Mouse (Mus musculus): ENCODE measurements at regions not wholly inside any gene's neighbourhood (a gene's known extent, or its start where the extent isn't known, plus 50 kb on each side); places are given as distances from the start of the nearest gene placed in this dataset.
A peak's percentile ranks its signal among the peaks of the same experiment; 100 is the strongest.

GRCm38 (mm10) chrX:11655466-11655865 lies 327.8 kb downstream of the H2al1j start:
- peak in 1 of 2 experiments; percentile 43 for DNase-seq

- peak; percentile 17 to 50 for DNase-seq
Measured at GRCm38 (mm10) chrX:11657606-11658254, 330.1 kb downstream of the H2al1j start.

- DNase-seq: peak; percentile 50 to 68
Measured at GRCm38 (mm10) chrX:11663187-11663829, 335.7 kb downstream of the H2al1j start.

GRCm38 (mm10) chrX:11664330-11665061 lies 336.9 kb downstream of the H2al1j start:
- DNase-seq: peak; percentile 38 to 51

- DNase-seq: peak in 1 of 2 experiments; percentile 21
Measured at GRCm38 (mm10) chrX:11665077-11665974, 337.7 kb downstream of the H2al1j start.

- DNase-seq: peak; percentile 39 to 47
Measured at GRCm38 (mm10) chrX:11666517-11666916, 338.9 kb downstream of the H2al1j start.

- DNase-seq: no peak
Measured at GRCm38 (mm10) chrX:11671805-11672204, 344.2 kb downstream of the H2al1j start.

GRCm38 (mm10) chrX:11678086-11678485 lies 350.5 kb downstream of the H2al1j start:
- no peak for DNase-seq

GRCm38 (mm10) chrX:11681274-11681673 lies 353.7 kb downstream of the H2al1j start:
- DNase-seq: no peak

GRCm38 (mm10) chrX:11689989-11690405 lies 362.4 kb downstream of the H2al1j start:
- DNase-seq: peak in 1 of 2 experiments; percentile 16

GRCm38 (mm10) chrX:11690446-11690845 lies 362.8 kb downstream of the H2al1j start:
- DNase-seq: peak; percentile 20 to 29

- no peak for DNase-seq
Measured at GRCm38 (mm10) chrX:11691019-11691418, 363.4 kb downstream of the H2al1j start.

- no peak for DNase-seq
Measured at GRCm38 (mm10) chrX:11696565-11696964, 368.9 kb downstream of the H2al1j start.

GRCm38 (mm10) chrX:11701095-11701494 lies 373.5 kb downstream of the H2al1j start:
- DNase-seq: no peak

GRCm38 (mm10) chrX:11705851-11706557 lies 378.4 kb downstream of the H2al1j start:
- DNase-seq: peak; percentile 27 to 39

- peak in 1 of 2 experiments; percentile 15 for DNase-seq
Measured at GRCm38 (mm10) chrX:11707330-11707729, 379.7 kb downstream of the H2al1j start.

GRCm38 (mm10) chrX:11708325-11708724 lies 380.7 kb downstream of the H2al1j start:
- no peak for DNase-seq

GRCm38 (mm10) chrX:11709326-11709725 lies 381.7 kb downstream of the H2al1j start:
- no peak for DNase-seq

GRCm38 (mm10) chrX:11713423-11713822 lies 385.8 kb downstream of the H2al1j start:
- DNase-seq: peak; percentile 80 to 88

- DNase-seq: no peak
Measured at GRCm38 (mm10) chrX:11716773-11717172, 389.2 kb downstream of the H2al1j start.

- no peak for DNase-seq
Measured at GRCm38 (mm10) chrX:11718778-11719177, 391.2 kb downstream of the H2al1j start.

- no peak for DNase-seq
Measured at GRCm38 (mm10) chrX:11720517-11720916, 392.9 kb downstream of the H2al1j start.

Measured in cerebellum, postnatal 10 days (tissue).